Mouse (Mus musculus) limb, embryonic 12.5 days (tissue): Measurements from ENCODE around the gene Ctu1. TPM values are rescaled to one million over a fixed set of nuclear protein-coding genes. Genes with fewer than 3 reads are reported as not detected.
A peak's percentile ranks its signal among the peaks of the same experiment; 100 is the strongest.
"Not testable (repeated sequence)": the region's sequence is repeated elsewhere in the genome, so short reads cannot be mapped to it uniquely, and the experiment has no call there.

ENCODE experiments used
- ATAC-seq: fragments of 200-750 bp; cut with Nextera tagmentation; 2 replicates; pipeline ENCODE4 v1.8.0; 2017; ENCODE audit warnings: low read depth, moderate TSS enrichment; ENCODE audit not compliant: insufficient number of reproducible peaks, insufficient read depth, low FRiP score, low TSS enrichment
- H3K27ac ChIP-seq: fragments of 300-500 bp; sonication (generic); 2 replicates; pipeline ENCODE4 v1.5.1; 2016; ENCODE audit warnings: mild to moderate bottlenecking, moderate library complexity
- H3K27me3 ChIP-seq: fragments of 300-500 bp; sonication (generic); 2 replicates; pipeline ENCODE4 v1.6.1; 2016; ENCODE audit warnings: mild to moderate bottlenecking, moderate library complexity
- H3K36me3 ChIP-seq: fragments of 300-500 bp; sonication (generic); 2 replicates; pipeline ENCODE4 v1.6.1; 2016; ENCODE audit warnings: mild to moderate bottlenecking, moderate library complexity
- H3K4me1 ChIP-seq: fragments of 300-500 bp; sonication (generic); replicated peaks from 2 replicates; pipeline ENCODE4 v1.6.1; 2016
- H3K4me2 ChIP-seq: fragments of 300-500 bp; sonication (generic); 2 replicates; pipeline ENCODE4 v1.6.1; 2016; ENCODE audit warnings: mild to moderate bottlenecking, moderate library complexity
- H3K4me3 ChIP-seq: fragments of 300-500 bp; sonication (generic); replicated peaks from 2 replicates; pipeline ENCODE4 v1.5.1; 2016; ENCODE audit warnings: mild to moderate bottlenecking
- H3K9ac ChIP-seq: fragments of 300-500 bp; sonication (generic); replicated peaks from 2 replicates; pipeline ENCODE4 v1.6.1; 2016; ENCODE audit warnings: mild to moderate bottlenecking, moderate library complexity
- H3K9me3 ChIP-seq: fragments of 300-500 bp; sonication (generic); 2 replicates; pipeline ENCODE4 v1.6.1; 2016; ENCODE audit warnings: mild to moderate bottlenecking, moderate library complexity
- WGBS: fragments of 180-500 bp; shearing (Covaris S2); methylation state at CpG from one replicate; pipeline ENCODE4 v1.1.7; 2016; 5-methylcytosine and 5-hydroxymethylcytosine counted together
- polyA plus RNA-seq: library from polyadenylated mRNA; unstranded; fragments of >200 nt; fragmentation: Nextera tagmentation; extraction: Ambion mirVana; gene quantifications from 2 replicates; pipeline ENCODE4 v1.2.1, GENCODE M21; 2016

Gene Ctu1
- polyA plus RNA-seq, 1 experiment from 2014 or later = 15.7 TPM

- H3K27ac ChIP-seq = no peak overlapping the region
- H3K36me3 ChIP-seq = no peaks in the 10 kb centered on the region
- no peak overlapping the region for H3K4me3 ChIP-seq
- H3K27me3 ChIP-seq = no peaks in the 10 kb centered on the region
- no peak overlapping the region for H3K4me2 ChIP-seq
- H3K9me3 ChIP-seq = 0 out of 2 replicates have a peak, but pooled peaks cover 7% of the 10 kb centered on the region
- 85% methylated on average over 6 of the region's 6 CpGs for WGBS
- no peak for ATAC-seq
- H3K4me1 ChIP-seq = no peaks in the 10 kb centered on the region
- H3K9ac ChIP-seq = no peak overlapping the region
Observed at GRCm38 (mm10) chr7:43652683-43653082, 19.1 kb upstream of the Ctu1 start.

GRCm38 (mm10) chr7:43654519-43654918, 17.3 kb upstream of the Ctu1 start:
- Histone ChIP-seq H3K9me3 (0 out of 2 replicates have a peak, but pooled peaks cover 7% of the 10 kb centered on the region), H3K27me3 (no peaks in the 10 kb centered on the region), H3K36me3 (no peaks in the 10 kb centered on the region), H3K4me3 (no peak overlapping the region), H3K4me2 (no peak overlapping the region), H3K27ac (no peak overlapping the region), H3K4me1 (no peaks in the 10 kb centered on the region), H3K9ac (no peak overlapping the region)
- ATAC-seq = no peak
- WGBS = 81% methylated on average over 3 of the region's 3 CpGs

- no peak for ATAC-seq
Observed at GRCm38 (mm10) chr7:43656232-43656631, 15.6 kb upstream of the Ctu1 start.

DNA sequence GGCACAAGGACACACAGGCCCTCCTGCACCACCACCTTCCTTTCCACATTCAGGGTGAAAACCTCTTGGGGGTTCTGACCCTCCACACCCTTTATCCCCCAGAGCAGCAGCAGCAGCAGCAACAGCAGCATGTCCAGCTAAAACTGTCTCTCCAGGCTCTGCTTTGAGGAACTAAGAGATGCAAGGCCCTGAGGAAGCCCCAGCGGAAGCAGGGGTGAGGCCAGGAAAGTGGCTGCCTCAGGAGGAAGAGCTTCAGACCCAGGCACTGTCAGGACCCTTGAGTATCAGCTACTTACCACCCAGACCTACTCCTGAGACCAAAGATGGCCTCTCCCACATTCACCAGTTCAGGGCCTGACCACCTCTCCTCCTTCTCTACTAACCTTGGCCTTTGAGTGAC, 11.8 kb upstream of the Ctu1 start, which contains the start of gene Siglece:
Siglece (minus strand) TSS at position 160 of the 400 bp plus-strand sequence.
- H3K4me1 ChIP-seq = no peaks in the 10 kb centered on the region
- WGBS = 79% methylated on average over 1 of the region's 1 CpGs
- H3K9me3 ChIP-seq = no peaks in the 10 kb centered on the region
- H3K4me3 ChIP-seq = no peak within 1 kb of the TSS
- H3K9ac ChIP-seq = no peak within 1 kb of the TSS
- H3K27me3 ChIP-seq = no peaks in the 10 kb centered on the region
- H3K4me2 ChIP-seq = no peak within 1 kb of the TSS
- no peaks in the 10 kb centered on the region for H3K36me3 ChIP-seq
- no peak within 1 kb of the TSS for H3K27ac ChIP-seq
- ATAC-seq = no peak

More at GRCm38 (mm10) chr7:43656232-43656631, 15.6 kb upstream of the Ctu1 start:
- Histone ChIP-seq H3K4me1 (no peaks in the 10 kb centered on the region), H3K36me3 (no peaks in the 10 kb centered on the region), H3K9me3 (0 out of 2 replicates have a peak, but pooled peaks cover 7% of the 10 kb centered on the region), H3K27me3 (no peaks in the 10 kb centered on the region), H3K27ac (no peak overlapping the region), H3K4me3 (no peak overlapping the region), H3K9ac (no peak overlapping the region), H3K4me2 (no peak overlapping the region)
- WGBS = 61% methylated on average over 6 of the region's 6 CpGs

DNA sequence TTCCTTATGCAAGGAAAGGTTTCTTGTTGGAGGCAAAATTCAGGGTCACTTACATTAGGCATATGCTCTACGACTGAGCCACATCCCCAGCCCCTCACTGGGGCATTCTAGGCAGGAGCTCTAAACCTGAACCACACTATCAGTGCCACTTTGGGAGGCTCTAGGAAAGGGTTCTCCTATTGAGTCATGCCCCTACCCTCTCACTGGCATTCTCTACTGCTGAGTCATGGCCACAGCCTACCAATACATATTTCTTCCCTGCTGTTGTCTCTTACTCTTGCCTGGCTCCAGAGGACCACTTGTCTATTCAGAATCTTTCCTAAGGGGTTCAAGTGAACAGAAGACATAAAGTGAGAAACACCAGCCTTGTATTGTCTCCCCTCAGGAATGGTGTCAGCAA, 9.0 kb upstream of the Ctu1 start:
- Histone ChIP-seq H3K9ac (no peak overlapping the region), H3K27me3 (no peaks in the 10 kb centered on the region), H3K9me3 (no peaks in the 10 kb centered on the region), H3K4me1 (no peaks in the 10 kb centered on the region), H3K27ac (no peak overlapping the region), H3K4me2 (no peak overlapping the region), H3K36me3 (no peaks in the 10 kb centered on the region), H3K4me3 (no peak overlapping the region)
- WGBS = 97% methylated on average over 1 of the region's 1 CpGs
- ATAC-seq = no peak

DNA sequence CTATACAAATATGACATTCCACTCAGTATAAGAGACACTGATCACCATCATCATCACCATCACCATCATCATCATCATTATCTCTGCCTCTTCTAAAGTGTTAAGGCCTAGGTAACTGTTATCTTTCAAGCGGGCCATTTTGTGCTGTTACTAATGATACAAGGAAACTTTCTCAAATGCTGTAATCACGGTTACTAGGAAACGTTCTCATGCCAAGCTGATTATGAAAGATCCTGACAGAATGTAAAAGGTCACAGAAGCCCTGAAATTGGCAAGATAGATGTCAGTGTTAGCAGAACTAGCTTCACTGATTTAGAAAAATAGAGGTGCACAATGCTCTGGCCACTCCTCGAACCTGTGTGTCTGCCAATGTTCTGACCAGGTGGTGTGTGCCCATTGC, 4.6 kb upstream of the Ctu1 start:
- not testable (repeated sequence) for H3K27ac ChIP-seq, H3K4me2 ChIP-seq, H3K27me3 ChIP-seq, H3K4me1 ChIP-seq, H3K36me3 ChIP-seq, ATAC-seq, H3K9ac ChIP-seq, H3K9me3 ChIP-seq, H3K4me3 ChIP-seq
- 88% methylated on average over 4 of the region's 4 CpGs for WGBS

- no peak for ATAC-seq
- H3K27me3 ChIP-seq = no peaks in the 10 kb centered on the region
- no peaks in the 10 kb centered on the region for H3K9me3 ChIP-seq
- no peak overlapping the region for H3K4me2 ChIP-seq
- H3K36me3 ChIP-seq = no peaks in the 10 kb centered on the region
- H3K4me3 ChIP-seq = no peak overlapping the region
- no peak overlapping the region for H3K9ac ChIP-seq
- WGBS = 28% methylated on average over 3 of the region's 3 CpGs
- H3K4me1 ChIP-seq = peaks cover 8% of the 10 kb centered on the region
- no peak overlapping the region for H3K27ac ChIP-seq
Observed at GRCm38 (mm10) chr7:43668582-43668981, 3.2 kb upstream of the Ctu1 start.

DNA sequence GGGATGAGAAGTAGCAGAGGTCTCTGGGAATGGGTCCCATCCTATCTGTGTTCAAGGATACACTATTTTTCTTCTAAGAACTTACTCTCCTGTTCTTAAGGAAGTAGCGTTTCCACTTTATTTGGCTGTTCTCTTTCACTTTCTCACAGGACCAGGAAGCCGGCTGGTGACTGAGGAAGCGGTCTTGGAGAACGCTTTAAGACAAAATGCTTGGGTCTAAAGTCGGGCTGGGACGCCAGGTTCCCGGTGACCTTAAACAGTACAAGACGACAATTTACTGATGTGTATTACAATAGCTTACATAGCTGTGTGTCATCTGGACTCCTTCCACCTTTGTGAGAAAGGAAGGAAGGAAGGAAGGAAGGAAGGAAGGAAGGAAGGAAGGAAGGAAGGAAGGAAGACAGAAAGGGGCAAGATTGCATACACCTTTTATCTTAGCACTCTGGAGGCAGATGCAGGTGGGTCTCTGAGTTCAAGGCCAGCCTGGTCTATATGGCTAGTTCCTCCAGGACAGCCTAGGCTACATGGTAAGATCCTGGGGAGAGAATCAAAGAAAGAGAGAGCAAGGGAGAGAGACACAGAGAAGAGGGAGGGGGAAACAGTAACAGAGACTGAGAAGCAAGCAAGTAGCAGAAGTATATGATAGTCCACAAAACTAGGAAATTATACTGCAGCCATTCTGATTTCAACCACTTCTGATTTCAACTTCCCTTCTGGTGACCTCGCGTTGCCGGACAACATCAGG, 580 bp upstream of the Ctu1 start:
- Histone ChIP-seq H3K4me1 (peaks cover 8% of the 10 kb centered on the region), H3K27me3 (no peaks in the 10 kb centered on the region), H3K4me2 (peak overlapping the region; percentile 58), H3K9ac (peak overlapping the region; percentile 75; the same call in 1 of the 2 replicates), H3K27ac (no peak overlapping the region), H3K36me3 (peaks cover 20% of the 10 kb centered on the region), H3K9me3 (no peaks in the 10 kb centered on the region), H3K4me3 (peak overlapping the region; percentile 69)
- peak; percentile 20; the same call in 1 of the 2 replicates for ATAC-seq
- 68% methylated on average over 11 of the region's 11 CpGs for WGBS

DNA sequence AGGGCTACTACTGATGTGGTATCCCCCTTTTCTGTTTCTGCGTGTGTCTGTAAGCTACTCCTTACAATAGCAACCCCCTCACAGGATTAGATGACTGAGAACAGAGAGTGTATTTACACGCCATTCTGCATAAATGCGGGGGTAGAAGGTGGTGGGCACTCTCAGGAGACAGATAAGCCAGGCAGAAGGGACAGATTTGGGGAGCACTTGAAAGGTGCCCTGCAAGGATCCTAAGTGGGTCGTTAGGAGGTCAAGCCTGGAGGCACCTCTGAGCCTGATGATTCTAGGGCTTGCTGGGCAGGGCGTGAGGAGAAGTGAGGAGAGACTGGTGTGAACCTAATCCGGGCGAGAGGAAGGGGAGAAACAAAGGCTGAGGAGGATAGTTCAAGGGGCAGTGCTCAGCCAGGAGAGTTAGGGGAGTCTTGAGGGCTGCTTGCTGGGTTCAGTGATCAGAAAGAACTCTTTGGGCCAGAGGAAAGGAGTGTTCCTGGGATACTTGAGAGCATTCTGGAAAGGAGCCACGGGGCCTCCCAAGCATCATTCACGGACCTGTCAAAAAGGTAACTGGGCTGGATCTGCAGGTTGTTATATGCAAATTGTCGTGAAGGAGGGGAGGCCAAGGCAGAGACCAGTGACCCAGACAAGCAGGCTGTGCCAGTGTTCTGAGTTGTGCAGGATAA, 905 bp downstream of the Ctu1 start:
- H3K36me3 ChIP-seq = peaks cover 35% of the 10 kb centered on the region
- H3K27me3 ChIP-seq = no peaks in the 10 kb centered on the region
- H3K9me3 ChIP-seq = peaks cover 4% of the 10 kb centered on the region; the same call in 1 of the 2 replicates
- peak overlapping the region; percentile 58 for H3K4me2 ChIP-seq
- H3K9ac ChIP-seq = peak overlapping the region; percentile 75
- ATAC-seq = no peak; the same call in 1 of the 2 replicates
- peaks cover 8% of the 10 kb centered on the region for H3K4me1 ChIP-seq
- peak overlapping the region; percentile 69 for H3K4me3 ChIP-seq
- WGBS = 15% methylated on average over 10 of the region's 10 CpGs
- 0 out of 2 replicates have a peak overlapping the region, but pooled peaks have one; percentile 1 for H3K27ac ChIP-seq

- H3K4me2 ChIP-seq = no peak overlapping the region
- peaks cover 8% of the 10 kb centered on the region for H3K4me1 ChIP-seq
- H3K9ac ChIP-seq = no peak overlapping the region
- no peak for ATAC-seq
- no peaks in the 10 kb centered on the region for H3K27me3 ChIP-seq
- H3K4me3 ChIP-seq = no peak overlapping the region
- 93% methylated on average over 32 of the region's 32 CpGs for WGBS
- peaks cover 7% of the 10 kb centered on the region for H3K9me3 ChIP-seq
- no peak overlapping the region for H3K27ac ChIP-seq
- H3K36me3 ChIP-seq = peaks cover 42% of the 10 kb centered on the region
Observed at GRCm38 (mm10) chr7:43675091-43675490, 3.3 kb downstream of the Ctu1 start.

GRCm38 (mm10) chr7:43678517-43678916, 6.7 kb downstream of the Ctu1 start:
- no peak for ATAC-seq
- Histone ChIP-seq H3K36me3 (peaks cover 42% of the 10 kb centered on the region), H3K4me3 (no peak overlapping the region), H3K9ac (no peak overlapping the region), H3K4me1 (no peaks in the 10 kb centered on the region), H3K9me3 (peaks cover 7% of the 10 kb centered on the region), H3K4me2 (no peak overlapping the region), H3K27me3 (no peaks in the 10 kb centered on the region), H3K27ac (no peak overlapping the region)
